8 mouse cellular contexts compared by ENCODE assay signal in genomic region chr8:54724668-54725035, GRCm38 (mm10).
DNase-seq lines count a peak whose midpoint lies in the region; ATAC-seq and TF ChIP-seq lines count a peak whose summit lies in the region.

No protein-coding gene starts in this region.

- H3K9me3 ChIP-seq in forebrain, embryonic 10.5 days: no peaks in the 10 kb centered on the region
- no peaks in the 10 kb centered on the region for H3K9me3 ChIP-seq in intestine, embryonic 14.5 days (ENCODE audit: control insufficient read depth, low read length)
- H3K9me3 ChIP-seq in neural tube, embryonic 12.5 days: no peaks in the 10 kb centered on the region

- no peak for TF ChIP-seq CTCF in left cerebral cortex, adult 2 months (IDR thresholded peaks at IDR 0.05)

- DNase-seq in left cerebral cortex, adult 2 months (ENCODE audit: extremely low spot score in 1 of 2, low spot score in 2 of 2): no peak
- DNase-seq in left cerebral cortex, adult 11 months (ENCODE audit: low spot score): no peak
- no peak for DNase-seq in forebrain, embryonic 10.5 days (ENCODE audit: extremely low spot score, low spot score)
- no peak for DNase-seq in intestine, embryonic 14.5 days (ENCODE audit: low spot score)
- DNase-seq in layer of hippocampus, postnatal 25 days (ENCODE audit: extremely low spot score in 1 of 2, low spot score in 1 of 2): no peak
- no peak for DNase-seq in lung, postnatal 4 days

- ATAC-seq in intestine, embryonic 14.5 days (replicated peaks; ENCODE audit: low FRiP score, low TSS enrichment, low read depth): peak; percentile 32
- peak; percentile 66 for ATAC-seq in neural tube, embryonic 12.5 days (ENCODE audit: low FRiP score, low read depth)
- ATAC-seq in erythroblast, adult 5-6 weeks (replicated peaks; ENCODE audit: low FRiP score, poor library complexity, severe bottlenecking): no peak

- H3K4me1 ChIP-seq in forebrain, embryonic 10.5 days: peaks cover 9% of the 10 kb centered on the region
- peaks cover 5% of the 10 kb centered on the region for H3K4me1 ChIP-seq in intestine, embryonic 14.5 days (replicated peaks; ENCODE audit: control insufficient read depth, insufficient read depth, low read length)
- H3K4me1 ChIP-seq in neural tube, embryonic 12.5 days: no peaks in the 10 kb centered on the region

- peak overlapping the region; percentile 54 for H3K4me2 ChIP-seq in intestine, embryonic 14.5 days (ENCODE audit: low read length)
- peak overlapping the region; percentile 61 for H3K4me2 ChIP-seq in neural tube, embryonic 12.5 days (replicated peaks)

- H3K9ac ChIP-seq in intestine, embryonic 14.5 days (ENCODE audit: low read length): no peak overlapping the region
- H3K9ac ChIP-seq in neural tube, embryonic 12.5 days: 0 out of 2 replicates have a peak overlapping the region, but pooled peaks have one; percentile 36

- intact Hi-C loops in left cerebral cortex, adult 2 months (cut with DNase I): loop anchor here (1.0 to 5.0 kb wide), 2 partner anchors 195 to 217 kb away; partner anchors contain the start of genes Asb5 and Spcs3

- peak overlapping the region; percentile 58 for H3K27ac ChIP-seq in left cerebral cortex, adult 2 months
- H3K27ac ChIP-seq in forebrain, embryonic 10.5 days: peak overlapping the region; percentile 69
- no peak overlapping the region for H3K27ac ChIP-seq in intestine, embryonic 14.5 days (ENCODE audit: low read depth)
- no peak overlapping the region for H3K27ac ChIP-seq in neural tube, embryonic 12.5 days

- WGBS in forebrain, embryonic 10.5 days: 29% methylated on average over 8 of the region's 8 CpGs
- 13% methylated on average over 8 of the region's 8 CpGs for WGBS in intestine, embryonic 14.5 days
- WGBS in neural tube, embryonic 12.5 days: 17% methylated on average over 8 of the region's 8 CpGs

- H3K36me3 ChIP-seq in forebrain, embryonic 10.5 days (replicated peaks): no peaks in the 10 kb centered on the region
- H3K36me3 ChIP-seq in intestine, embryonic 14.5 days (ENCODE audit: control insufficient read depth, insufficient read depth, low read length): no peaks in the 10 kb centered on the region
- no peaks in the 10 kb centered on the region for H3K36me3 ChIP-seq in neural tube, embryonic 12.5 days

- H3K4me3 ChIP-seq in left cerebral cortex, adult 2 months: peak overlapping the region; percentile 64
- peak overlapping the region; percentile 61 for H3K4me3 ChIP-seq in forebrain, embryonic 10.5 days
- peak overlapping the region; percentile 37 for H3K4me3 ChIP-seq in intestine, embryonic 14.5 days (ENCODE audit: low read depth, low read length)
- peak overlapping the region; percentile 55 for H3K4me3 ChIP-seq in neural tube, embryonic 12.5 days

- no peaks in the 10 kb centered on the region for H3K27me3 ChIP-seq in forebrain, embryonic 10.5 days (ENCODE audit: poor library complexity, severe bottlenecking)
- H3K27me3 ChIP-seq in intestine, embryonic 14.5 days (replicated peaks; ENCODE audit: control insufficient read depth, insufficient read depth, low read length): no peaks in the 10 kb centered on the region
- H3K27me3 ChIP-seq in neural tube, embryonic 12.5 days (replicated peaks): no peaks in the 10 kb centered on the region

Comparison
In these comparisons a context has a peak if more than half of its experiments do, and no peak if none do; other contexts are left out.
1. H3K27ac ChIP-seq: peak in left cerebral cortex, adult 2 months (single experiment) and forebrain, embryonic 10.5 days (single experiment); none in intestine, embryonic 14.5 days (single experiment) and neural tube, embryonic 12.5 days (single experiment).
2. Peak in every context shown above with its lines, with median percentiles within 50 percentile points of each other: H3K4me3 ChIP-seq.